Mouse (Mus musculus) erythroblast, embryonic 14.5 days (primary cell): ENCODE measurements around the gene Islr.

Experiments used
- GATA1 ChIP-seq: IDR thresholded peaks from 2 replicates; pipeline ENCODE4 v1.6.1; 2012; ENCODE audit warnings: low read length, inconsistent platforms, mixed read lengths
- TAL1 ChIP-seq: IDR thresholded peaks from 3 replicates; pipeline ENCODE4 v1.6.1; 2012; ENCODE audit warnings: low read length, inconsistent platforms, mixed read lengths

GRCm38 (mm10) chr9:58158541-58159311, 45.4 kb downstream of the Islr start:
- TF ChIP-seq TAL1 (no peak), GATA1 (no peak)
